8 mouse cellular contexts compared by ENCODE assay signal in the genomic region with DNA sequence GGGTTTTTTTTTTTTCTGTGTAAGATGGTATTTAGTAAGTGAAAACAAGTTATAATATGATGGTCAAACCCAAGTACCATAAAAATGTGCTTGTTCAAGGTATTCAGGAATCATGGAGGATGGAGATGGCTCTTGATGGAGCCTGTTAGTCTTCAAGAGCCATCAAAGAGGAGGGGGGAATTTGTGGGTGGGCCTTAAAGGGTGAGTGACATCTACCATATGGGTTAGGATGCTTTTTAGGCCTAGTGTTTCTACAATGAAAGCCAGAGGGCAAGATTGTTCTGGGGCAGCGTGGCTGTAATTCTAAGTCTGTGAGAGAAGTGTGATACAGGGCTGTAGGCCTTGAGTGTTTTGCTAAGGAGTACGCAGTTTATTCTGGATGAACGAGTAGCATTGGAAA. TPM values are rescaled to one million over a fixed set of nuclear protein-coding genes. Genes with fewer than 3 reads are reported as not detected.
DNase-seq lines count a peak whose midpoint lies in the region; ATAC-seq and TF ChIP-seq lines count a peak whose summit lies in the region.

No protein-coding gene starts in this region.

- no peaks in the 10 kb centered on the region for H3K27me3 ChIP-seq in lung, embryonic 14.5 days (ENCODE audit: insufficient read depth, low read length)
- H3K27me3 ChIP-seq in hindbrain, embryonic 13.5 days: no peaks in the 10 kb centered on the region
- no peaks in the 10 kb centered on the region for H3K27me3 ChIP-seq in midbrain, embryonic 15.5 days (replicated peaks)

- peak; percentile 70; the same call in 1 of the 2 replicates for ATAC-seq in lung, embryonic 14.5 days (ENCODE audit: insufficient read depth)
- ATAC-seq in hindbrain, embryonic 13.5 days (ENCODE audit: low FRiP score): peak; percentile 50; the same call in 1 of the 2 replicates
- ATAC-seq in midbrain, embryonic 15.5 days (replicated peaks): peak; percentile 32; the same call in 1 of the 2 replicates

- DNase-seq in lung, embryonic 14.5 days: peak; percentile 59
- no peak for DNase-seq in lung, postnatal 14 days
- peak; percentile 8 for DNase-seq in cerebellum, adult 9-11 months
- no peak for DNase-seq in adrenal gland, adult 8-10 months
- DNase-seq in urinary bladder, adult 18-20 months (ENCODE audit: low spot score in 2 of 2): no peak
- DNase-seq in left cerebral cortex, adult 11 months (ENCODE audit: low spot score): no peak

- H3K27ac ChIP-seq in lung, embryonic 14.5 days (ENCODE audit: low read depth): no peak overlapping the region
- H3K27ac ChIP-seq in hindbrain, embryonic 13.5 days: no peak overlapping the region
- H3K27ac ChIP-seq in midbrain, embryonic 15.5 days: 0 out of 2 replicates have a peak overlapping the region, but pooled peaks have one; percentile 50

- H3K4me3 ChIP-seq in lung, embryonic 14.5 days (ENCODE audit: low read depth, low read length): peak overlapping the region; percentile 51
- H3K4me3 ChIP-seq in hindbrain, embryonic 13.5 days: peak overlapping the region; percentile 55
- H3K4me3 ChIP-seq in midbrain, embryonic 15.5 days: peak overlapping the region; percentile 55

- H3K36me3 ChIP-seq in lung, embryonic 14.5 days (ENCODE audit: insufficient read depth): 0 out of 2 replicates have a peak, but pooled peaks cover 3% of the 10 kb centered on the region
- H3K36me3 ChIP-seq in hindbrain, embryonic 13.5 days: 0 out of 2 replicates have a peak, but pooled peaks cover 3% of the 10 kb centered on the region
- H3K36me3 ChIP-seq in midbrain, embryonic 15.5 days (replicated peaks): no peaks in the 10 kb centered on the region

- WGBS in lung, embryonic 14.5 days: 21% methylated on average over 3 of the region's 3 CpGs
- WGBS in hindbrain, embryonic 13.5 days: 34% methylated on average over 3 of the region's 3 CpGs
- 35% methylated on average over 3 of the region's 3 CpGs for WGBS in midbrain, embryonic 15.5 days

- no peaks in the 10 kb centered on the region for H3K4me1 ChIP-seq in lung, embryonic 14.5 days (ENCODE audit: insufficient read depth)
- peaks cover 8% of the 10 kb centered on the region; the same call in 1 of the 2 replicates for H3K4me1 ChIP-seq in hindbrain, embryonic 13.5 days (replicated peaks)
- H3K4me1 ChIP-seq in midbrain, embryonic 15.5 days: 0 out of 2 replicates have a peak, but pooled peaks cover 2% of the 10 kb centered on the region

- peak overlapping the region; percentile 64 for H3K4me2 ChIP-seq in lung, embryonic 14.5 days
- peak overlapping the region; percentile 59 for H3K4me2 ChIP-seq in hindbrain, embryonic 13.5 days
- peak overlapping the region; percentile 54 for H3K4me2 ChIP-seq in midbrain, embryonic 15.5 days

- no peaks in the 10 kb centered on the region for H3K9me3 ChIP-seq in lung, embryonic 14.5 days (ENCODE audit: low read depth, low read length)
- no peaks in the 10 kb centered on the region for H3K9me3 ChIP-seq in hindbrain, embryonic 13.5 days
- no peaks in the 10 kb centered on the region for H3K9me3 ChIP-seq in midbrain, embryonic 15.5 days

- peak overlapping the region; percentile 65 for H3K9ac ChIP-seq in lung, embryonic 14.5 days
- H3K9ac ChIP-seq in hindbrain, embryonic 13.5 days: peak overlapping the region; percentile 49
- H3K9ac ChIP-seq in midbrain, embryonic 15.5 days: 0 out of 2 replicates have a peak overlapping the region, but pooled peaks have one; percentile 22

- no peak for TF ChIP-seq CTCF in lung, embryonic 14.5 days (IDR thresholded peaks at IDR 0.05; ENCODE audit: low read depth)

RNA-seq across cellular contexts. Expression of a gene that starts 1.0 kb away (rescaled TPM):
- 103 and 108 TPM in 2 replicates for polyA plus RNA-seq in lung, embryonic 14.5 days (2014; fragmentation: Nextera tagmentation; extraction: Ambion mirVana)
- 120 and 125 TPM in 2 replicates for polyA plus RNA-seq in hindbrain, embryonic 13.5 days (2015; fragmentation: Nextera tagmentation; extraction: Ambion mirVana)
- polyA plus RNA-seq in midbrain, embryonic 15.5 days (2015; fragmentation: Nextera tagmentation; extraction: Ambion mirVana): 130 and 146 TPM in 2 replicates
- total RNA-seq in adrenal gland, adult 8-10 months (2022): 10 to 100 TPM; 65.7 to 76.0 (median 67.6) TPM

RNA-seq across cellular contexts. Expression of a gene that starts 28.2 kb away (rescaled TPM):
- polyA plus RNA-seq in lung, embryonic 14.5 days (2014; fragmentation: Nextera tagmentation; extraction: Ambion mirVana): 8.1 and 9.4 TPM in 2 replicates
- 3.3 and 3.6 TPM in 2 replicates for polyA plus RNA-seq in hindbrain, embryonic 13.5 days (2015; fragmentation: Nextera tagmentation; extraction: Ambion mirVana)
- 4.0 and 4.8 TPM in 2 replicates for polyA plus RNA-seq in midbrain, embryonic 15.5 days (2015; fragmentation: Nextera tagmentation; extraction: Ambion mirVana)
- 10 to 100 TPM in 2 of 4 experiments, 1 to 10 TPM in 2; 5.8 to 11.4 (median 9.0) TPM for total RNA-seq in adrenal gland, adult 8-10 months (2022)

Comparison
In these comparisons a context has a peak if more than half of its experiments do, and no peak if none do; other contexts are left out.
1. DNase-seq: peak in lung, embryonic 14.5 days (single experiment) and cerebellum, adult 9-11 months (single experiment); none in lung, postnatal 14 days (single experiment), adrenal gland, adult 8-10 months (single experiment), urinary bladder, adult 18-20 months (0 of 2) and left cerebral cortex, adult 11 months (single experiment).
2. Peak in every context shown above with its lines, with median percentiles within 50 percentile points of each other: ATAC-seq, H3K4me2 ChIP-seq, H3K4me3 ChIP-seq and H3K9ac ChIP-seq.